Mouse (Mus musculus): Measurements from ENCODE around the gene Cdkal1. TPM values are rescaled to one million over a fixed set of nuclear protein-coding genes. Genes with fewer than 3 reads are reported as not detected.

Gene Cdkal1
- polyA plus RNA-seq, 1 experiment from 2014 or later = 8.7 TPM

- ATAC-seq = no peak
- Histone ChIP-seq H3K4me3 (ENCODE audit: low read depth, low read length) (no peak overlapping the region), H3K27me3 (ENCODE audit: insufficient read depth, low read length) (no peaks in the 10 kb centered on the region), H3K9ac (replicated peaks) (no peak overlapping the region), H3K27ac (ENCODE audit: low read depth) (no peak overlapping the region), H3K9me3 (ENCODE audit: low read length) (no peaks in the 10 kb centered on the region), H3K4me1 (ENCODE audit: insufficient read depth) (no peaks in the 10 kb centered on the region), H3K36me3 (replicated peaks; ENCODE audit: insufficient read depth, low read length) (no peaks in the 10 kb centered on the region), H3K4me2 (ENCODE audit: low read depth, low read length) (no peak overlapping the region)
- WGBS (ENCODE audit: insufficient replicate concordance) = 90% methylated on average over 8 of the region's 8 CpGs
- DNase-seq = no peak
- TF ChIP-seq CTCF (IDR thresholded peaks at IDR 0.05; ENCODE audit: low read depth) (no peak), EP300 (IDR thresholded peaks at IDR 0.05; ENCODE audit: low read depth) (no peak)
Measured at GRCm38 (mm10) chr13:29490341-29490740, 365.1 kb downstream of the Cdkal1 start.

- Histone ChIP-seq H3K4me1 (ENCODE audit: insufficient read depth) (no peaks in the 10 kb centered on the region), H3K4me3 (ENCODE audit: low read depth, low read length) (no peak overlapping the region), H3K27ac (ENCODE audit: low read depth) (no peak overlapping the region), H3K36me3 (replicated peaks; ENCODE audit: insufficient read depth, low read length) (no peaks in the 10 kb centered on the region), H3K9ac (replicated peaks) (no peak overlapping the region), H3K4me2 (ENCODE audit: low read depth, low read length) (no peak overlapping the region), H3K9me3 (ENCODE audit: low read length) (no peaks in the 10 kb centered on the region), H3K27me3 (ENCODE audit: insufficient read depth, low read length) (no peaks in the 10 kb centered on the region)
- DNase-seq = no peak
- no peak for TF ChIP-seq CTCF (IDR thresholded peaks at IDR 0.05; ENCODE audit: low read depth)
- no peak for TF ChIP-seq EP300 (IDR thresholded peaks at IDR 0.05; ENCODE audit: low read depth)
- 74% methylated on average over 5 of the region's 5 CpGs for WGBS (ENCODE audit: insufficient replicate concordance)
- ATAC-seq = no peak
Measured at GRCm38 (mm10) chr13:29489476-29489875, 366.0 kb downstream of the Cdkal1 start.

- Histone ChIP-seq H3K27me3 (ENCODE audit: insufficient read depth, low read length) (no peaks in the 10 kb centered on the region), H3K4me1 (ENCODE audit: insufficient read depth) (no peaks in the 10 kb centered on the region), H3K36me3 (replicated peaks; ENCODE audit: insufficient read depth, low read length) (no peaks in the 10 kb centered on the region), H3K4me2 (ENCODE audit: low read depth, low read length) (no peak overlapping the region), H3K9ac (replicated peaks) (no peak overlapping the region), H3K9me3 (ENCODE audit: low read length) (no peaks in the 10 kb centered on the region), H3K4me3 (ENCODE audit: low read depth, low read length) (no peak overlapping the region), H3K27ac (ENCODE audit: low read depth) (no peak overlapping the region)
- no peak for TF ChIP-seq CTCF (IDR thresholded peaks at IDR 0.05; ENCODE audit: low read depth)
- no peak for TF ChIP-seq EP300 (IDR thresholded peaks at IDR 0.05; ENCODE audit: low read depth)
- no peak for DNase-seq
- 83% methylated on average over 3 of the region's 3 CpGs for WGBS (ENCODE audit: insufficient replicate concordance)
- ATAC-seq = no peak
Measured at GRCm38 (mm10) chr13:29486709-29487108, 368.8 kb downstream of the Cdkal1 start.

- Histone ChIP-seq H3K4me3 (ENCODE audit: low read depth, low read length) (no peak overlapping the region), H3K9me3 (ENCODE audit: low read length) (no peaks in the 10 kb centered on the region), H3K36me3 (replicated peaks; ENCODE audit: insufficient read depth, low read length) (no peaks in the 10 kb centered on the region), H3K4me2 (ENCODE audit: low read depth, low read length) (no peak overlapping the region), H3K27me3 (ENCODE audit: insufficient read depth, low read length) (no peaks in the 10 kb centered on the region), H3K4me1 (ENCODE audit: insufficient read depth) (no peaks in the 10 kb centered on the region), H3K9ac (replicated peaks) (no peak overlapping the region), H3K27ac (ENCODE audit: low read depth) (no peak overlapping the region)
- DNase-seq = no peak
- TF ChIP-seq EP300 (IDR thresholded peaks at IDR 0.05; ENCODE audit: low read depth) (no peak), CTCF (IDR thresholded peaks at IDR 0.05; ENCODE audit: low read depth) (no peak)
- WGBS (ENCODE audit: insufficient replicate concordance) = 69% methylated on average over 3 of the region's 3 CpGs
- no peak for ATAC-seq
Measured at GRCm38 (mm10) chr13:29483950-29484349, 371.5 kb downstream of the Cdkal1 start.

- Histone ChIP-seq H3K36me3 (replicated peaks; ENCODE audit: insufficient read depth, low read length) (no peaks in the 10 kb centered on the region), H3K9ac (replicated peaks) (no peak overlapping the region), H3K4me2 (ENCODE audit: low read depth, low read length) (no peak overlapping the region), H3K27me3 (ENCODE audit: insufficient read depth, low read length) (no peaks in the 10 kb centered on the region), H3K27ac (ENCODE audit: low read depth) (no peak overlapping the region), H3K4me3 (ENCODE audit: low read depth, low read length) (no peak overlapping the region), H3K9me3 (ENCODE audit: low read length) (no peaks in the 10 kb centered on the region), H3K4me1 (ENCODE audit: insufficient read depth) (no peaks in the 10 kb centered on the region)
- no peak for TF ChIP-seq CTCF (IDR thresholded peaks at IDR 0.05; ENCODE audit: low read depth)
- DNase-seq = no peak
- ATAC-seq = no peak
- 83% methylated on average over 9 of the region's 9 CpGs for WGBS (ENCODE audit: insufficient replicate concordance)
Measured at GRCm38 (mm10) chr13:29482147-29482863, 373.2 kb downstream of the Cdkal1 start.

- WGBS (ENCODE audit: insufficient replicate concordance) = 81% methylated on average over 4 of the region's 4 CpGs
- H3K36me3 ChIP-seq (replicated peaks; ENCODE audit: insufficient read depth, low read length) = 0 out of 2 replicates have a peak, but pooled peaks cover 4% of the 10 kb centered on the region
- H3K4me3 ChIP-seq (ENCODE audit: low read depth, low read length) = no peak overlapping the region
- DNase-seq = no peak
- no peak overlapping the region for H3K27ac ChIP-seq (ENCODE audit: low read depth)
- no peak for TF ChIP-seq EP300 (IDR thresholded peaks at IDR 0.05; ENCODE audit: low read depth)
- TF ChIP-seq CTCF (IDR thresholded peaks at IDR 0.05; ENCODE audit: low read depth) = no peak
- H3K27me3 ChIP-seq (ENCODE audit: insufficient read depth, low read length) = no peaks in the 10 kb centered on the region
- no peak overlapping the region for H3K4me2 ChIP-seq (ENCODE audit: low read depth, low read length)
- no peak for ATAC-seq
- no peak overlapping the region for H3K9ac ChIP-seq (replicated peaks)
- no peaks in the 10 kb centered on the region for H3K4me1 ChIP-seq (ENCODE audit: insufficient read depth)
- H3K9me3 ChIP-seq (ENCODE audit: low read length) = no peaks in the 10 kb centered on the region
Measured at GRCm38 (mm10) chr13:29476421-29476820, 379.1 kb downstream of the Cdkal1 start.

Data from liver, postnatal 0 days (tissue).